Mouse (Mus musculus) kidney, embryonic 14.5 days (tissue): ENCODE results near the gene Tbx10. TPM values are rescaled to one million over a fixed set of nuclear protein-coding genes. Genes with fewer than 3 reads are reported as not detected.
"Not testable (repeated sequence)": the region's sequence is repeated elsewhere in the genome, so short reads cannot be mapped to it uniquely, and the experiment has no call there.

Experiments
- ATAC-seq: fragments of 200-750 bp; cut with Nextera tagmentation; 2 replicates; pipeline ENCODE4 v1.8.0; 2017; ENCODE audit warnings: moderate number of reproducible peaks, mild to moderate bottlenecking, moderate TSS enrichment, moderate library complexity; ENCODE audit not compliant: low FRiP score, low TSS enrichment
- H3K27ac ChIP-seq: fragments of 300-500 bp; sonication (generic); 2 replicates; pipeline ENCODE4 v1.5.1; 2014; ENCODE audit warnings: low read depth, mild to moderate bottlenecking, low read length, moderate library complexity, mixed read lengths
- H3K27me3 ChIP-seq: fragments of 300-500 bp; sonication (generic); 2 replicates; pipeline ENCODE4 v1.6.1; 2014; ENCODE audit warnings: mild to moderate bottlenecking, low read length; ENCODE audit not compliant: control insufficient read depth, insufficient read depth
- H3K36me3 ChIP-seq: fragments of 300-500 bp; sonication (generic); 2 replicates; pipeline ENCODE4 v1.6.1; 2014; ENCODE audit warnings: low read length, mixed read lengths; ENCODE audit not compliant: control insufficient read depth, insufficient read depth
- H3K4me1 ChIP-seq: fragments of 300-500 bp; sonication (generic); 2 replicates; pipeline ENCODE4 v1.6.1; 2014; ENCODE audit warnings: low read length, mixed read lengths; ENCODE audit not compliant: control insufficient read depth, insufficient read depth
- H3K4me2 ChIP-seq: fragments of 300-500 bp; sonication (generic); replicated peaks from 2 replicates; pipeline ENCODE4 v1.6.1; 2014; ENCODE audit warnings: low read depth, mild to moderate bottlenecking, low read length
- H3K4me3 ChIP-seq: fragments of 300-500 bp; sonication (generic); 2 replicates; pipeline ENCODE4 v1.5.1; 2014; ENCODE audit warnings: mild to moderate bottlenecking, low read length
- H3K9ac ChIP-seq: fragments of 300-500 bp; sonication (generic); 2 replicates; pipeline ENCODE4 v1.6.1; 2014; ENCODE audit warnings: low read depth, mild to moderate bottlenecking, low read length, moderate library complexity
- H3K9me3 ChIP-seq: fragments of 300-500 bp; sonication (generic); 2 replicates; pipeline ENCODE4 v1.6.1; 2016; ENCODE audit warnings: low read length; ENCODE audit not compliant: control insufficient read depth
- WGBS: fragments of 180-500 bp; shearing (Covaris S2); extraction: QIAGEN DNeasy Blood & Tissue Kit; methylation state at CpG from one replicate; pipeline ENCODE4 v1.1.7; 2014; 5-methylcytosine and 5-hydroxymethylcytosine counted together
- polyA plus RNA-seq: library from polyadenylated mRNA; unstranded; fragments of >200 nt; fragmentation: Nextera tagmentation; extraction: Ambion mirVana; gene quantifications from 2 replicates; pipeline ENCODE4 v1.2.1, GENCODE M21; 2014

The Tbx10 gene
- polyA plus RNA-seq, 1 experiment from 2014 or later = 1.1 TPM

DNA sequence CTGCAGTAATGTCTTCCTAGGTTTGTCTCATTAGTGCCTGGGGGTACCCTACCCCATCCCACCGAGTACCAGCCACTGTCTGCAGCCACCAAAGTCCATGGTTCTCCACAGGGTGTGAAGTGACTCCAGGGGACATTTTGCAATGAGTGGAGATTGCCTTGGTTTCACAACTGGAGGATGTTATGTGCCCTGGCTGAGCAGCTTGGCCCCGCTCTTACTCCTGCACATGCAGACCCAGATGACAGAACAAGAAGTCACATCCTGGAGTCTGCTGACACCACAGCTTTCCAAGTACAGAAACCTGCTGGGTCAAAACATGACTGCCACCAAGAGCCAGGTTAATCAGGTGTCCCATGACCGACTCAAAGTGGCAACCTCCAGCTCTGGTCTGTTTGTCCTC, 37.5 kb upstream of the Tbx10 start:
- ATAC-seq = no peak
- no peak overlapping the region for H3K4me3 ChIP-seq
- no peaks in the 10 kb centered on the region for H3K36me3 ChIP-seq

DNA sequence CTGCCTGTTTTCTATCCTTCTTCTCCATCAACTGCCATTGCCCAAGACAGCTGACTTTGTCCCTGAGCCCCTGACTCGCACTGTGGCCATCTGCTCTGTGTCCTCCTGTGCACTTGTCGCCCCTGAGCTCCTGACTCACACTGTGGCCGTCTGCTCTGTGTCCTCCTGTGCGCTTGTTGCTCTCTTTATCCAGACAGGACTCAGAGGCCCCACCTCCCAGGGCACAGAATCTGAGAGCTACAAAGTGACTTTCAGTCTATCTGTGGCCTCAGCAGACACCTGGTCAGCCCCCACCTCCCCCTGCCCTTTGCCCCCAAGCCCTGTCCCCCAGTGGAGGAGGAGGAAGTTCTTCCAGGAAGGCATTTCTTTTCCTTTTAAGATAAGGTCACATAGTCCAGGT, 36.7 kb upstream of the Tbx10 start:
- no peaks in the 10 kb centered on the region for H3K4me1 ChIP-seq
- WGBS = 37% methylated on average over 4 of the region's 4 CpGs
- H3K27me3 ChIP-seq = no peaks in the 10 kb centered on the region
- no peaks in the 10 kb centered on the region for H3K36me3 ChIP-seq
- H3K9me3 ChIP-seq = no peaks in the 10 kb centered on the region
- H3K4me3 ChIP-seq = no peak overlapping the region
- no peak overlapping the region for H3K27ac ChIP-seq
- no peak overlapping the region for H3K4me2 ChIP-seq
- ATAC-seq = no peak
- no peak overlapping the region for H3K9ac ChIP-seq

More for the DNA sequence above, 37.5 kb upstream of the Tbx10 start:
- Histone ChIP-seq H3K4me2 (no peak overlapping the region), H3K4me1 (no peaks in the 10 kb centered on the region), H3K27me3 (no peaks in the 10 kb centered on the region), H3K27ac (no peak overlapping the region), H3K9me3 (no peaks in the 10 kb centered on the region), H3K9ac (no peak overlapping the region)
- WGBS = 61% methylated on average over 3 of the region's 3 CpGs

- H3K36me3 ChIP-seq, H3K9me3 ChIP-seq, H3K4me3 ChIP-seq, H3K9ac ChIP-seq, H3K27ac ChIP-seq, H3K4me2 ChIP-seq, H3K4me1 ChIP-seq, ATAC-seq, H3K27me3 ChIP-seq: not testable (repeated sequence)
- 72% methylated on average over 5 of the region's 5 CpGs for WGBS
These were observed 35.1 kb upstream of the Tbx10 start for GRCm38 (mm10) chr19:3957296-3958036.

DNA sequence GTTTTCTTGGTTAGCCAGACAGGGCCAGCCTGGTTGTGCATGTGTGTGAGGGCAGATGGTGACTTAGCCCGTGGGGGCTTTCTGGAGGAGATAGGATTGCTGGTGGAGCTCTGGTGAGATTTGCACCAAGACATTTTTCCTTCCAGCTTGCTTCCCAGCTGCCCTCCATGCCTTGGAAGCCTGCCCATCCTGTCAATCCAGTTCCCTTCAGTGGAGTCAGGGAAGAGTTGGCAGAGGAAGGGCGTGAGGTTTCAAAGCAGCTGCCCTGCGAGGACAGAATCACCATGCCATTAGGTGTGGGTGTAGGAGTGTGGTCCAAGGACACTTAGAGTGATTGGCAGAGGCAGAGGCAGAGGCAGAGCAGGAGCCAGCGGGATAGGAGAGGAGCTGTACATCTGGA, 34.1 kb upstream of the Tbx10 start, which contains the start of gene Aldh3b3:
Aldh3b3 (plus strand) TSS at position 176 of the 400 bp plus-strand sequence.
- Histone ChIP-seq H3K27ac (no peak within 1 kb of the TSS), H3K9me3 (no peaks in the 10 kb centered on the region), H3K27me3 (no peaks in the 10 kb centered on the region), H3K9ac (no peak within 1 kb of the TSS), H3K4me1 (no peaks in the 10 kb centered on the region), H3K4me3 (no peak within 1 kb of the TSS), H3K4me2 (no peak within 1 kb of the TSS), H3K36me3 (no peaks in the 10 kb centered on the region)
- 74% methylated on average over 4 of the region's 4 CpGs for WGBS
- ATAC-seq = no peak

GRCm38 (mm10) chr19:3959030-3959429, 33.5 kb upstream of the Tbx10 start:
- H3K27me3 ChIP-seq = no peaks in the 10 kb centered on the region
- no peaks in the 10 kb centered on the region for H3K4me1 ChIP-seq
- no peaks in the 10 kb centered on the region for H3K36me3 ChIP-seq
- H3K4me2 ChIP-seq = no peak overlapping the region
- no peak for ATAC-seq
- H3K27ac ChIP-seq = no peak overlapping the region
- H3K4me3 ChIP-seq = no peak overlapping the region
- no peak overlapping the region for H3K9ac ChIP-seq
- H3K9me3 ChIP-seq = no peaks in the 10 kb centered on the region

DNA sequence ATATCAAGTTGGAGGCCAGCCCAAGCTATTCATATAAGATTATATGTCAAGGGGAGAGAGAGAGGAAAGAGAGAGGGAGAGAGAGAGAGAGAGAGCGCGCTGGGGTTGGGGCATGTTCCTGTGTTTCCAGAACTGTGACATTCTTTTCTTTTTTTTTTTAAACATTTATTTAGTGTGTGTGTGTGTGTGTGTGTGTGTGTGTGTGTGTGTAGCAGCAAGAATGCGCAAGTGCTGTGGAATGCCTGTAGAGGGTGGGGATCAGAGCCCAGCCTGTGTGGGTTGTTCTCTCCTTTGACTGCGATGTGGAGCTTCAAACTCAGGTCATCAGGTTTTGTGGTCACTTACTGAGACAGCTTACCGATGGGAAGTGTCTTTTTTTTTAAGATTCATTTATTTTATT, 32.3 kb upstream of the Tbx10 start:
- no peaks in the 10 kb centered on the region for H3K9me3 ChIP-seq

DNA sequence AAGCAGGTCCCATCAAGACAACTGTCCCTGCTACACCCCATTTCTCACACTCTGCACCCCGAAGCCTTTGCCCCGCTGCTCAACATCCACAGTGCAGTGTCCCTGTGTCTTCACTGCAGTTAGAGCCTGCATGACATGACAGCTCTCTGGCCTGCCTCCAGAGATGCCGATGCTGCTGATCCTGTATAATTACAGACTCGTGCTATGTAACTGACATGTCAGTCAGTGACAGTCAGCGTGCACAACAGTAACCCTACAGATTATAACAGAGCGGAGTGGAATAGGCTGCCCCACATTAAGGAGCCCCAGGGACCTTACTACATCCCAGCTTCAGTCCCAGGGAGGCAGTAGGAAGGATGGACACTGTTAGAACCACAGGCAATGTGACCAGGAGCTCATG, 30.7 kb upstream of the Tbx10 start:
- H3K9me3 ChIP-seq, H3K4me3 ChIP-seq, H3K9ac ChIP-seq, H3K27ac ChIP-seq, H3K27me3 ChIP-seq, H3K36me3 ChIP-seq, ATAC-seq, H3K4me1 ChIP-seq, H3K4me2 ChIP-seq: not testable (repeated sequence)
- 90% methylated on average over 6 of the region's 6 CpGs for WGBS

More for the DNA sequence above, 32.3 kb upstream of the Tbx10 start:
- no peak overlapping the region for H3K4me3 ChIP-seq
- no peak overlapping the region for H3K4me2 ChIP-seq
- 86% methylated on average over 5 of the region's 5 CpGs for WGBS
- ATAC-seq = no peak
- no peak overlapping the region for H3K9ac ChIP-seq
- H3K4me1 ChIP-seq = no peaks in the 10 kb centered on the region
- H3K27ac ChIP-seq = no peak overlapping the region
- no peaks in the 10 kb centered on the region for H3K27me3 ChIP-seq
- no peaks in the 10 kb centered on the region for H3K36me3 ChIP-seq

DNA sequence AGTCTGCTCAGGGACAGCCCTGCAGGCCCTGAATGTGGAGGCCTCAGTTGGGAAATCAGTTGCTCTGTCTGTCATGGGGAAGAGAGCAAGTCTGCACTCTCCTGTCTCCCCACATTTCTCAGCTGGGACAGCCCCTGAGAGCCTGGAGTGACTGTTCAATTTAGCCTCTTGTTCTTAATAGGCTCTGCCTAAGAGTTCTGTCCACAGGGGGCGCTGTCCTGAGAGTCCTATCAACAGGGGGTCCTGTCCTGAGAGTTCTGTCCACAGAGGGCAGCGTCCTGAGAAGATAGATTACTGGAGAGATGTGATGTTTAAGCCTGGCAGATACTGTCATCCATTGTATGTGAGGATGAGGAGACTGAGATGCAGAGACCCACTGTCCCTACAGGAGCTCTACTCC, 30.1 kb upstream of the Tbx10 start:
- no peaks in the 10 kb centered on the region for H3K9me3 ChIP-seq
- WGBS = 22% methylated on average over 2 of the region's 2 CpGs
- no peak overlapping the region for H3K9ac ChIP-seq
- H3K4me2 ChIP-seq = no peak overlapping the region
- H3K4me3 ChIP-seq = no peak overlapping the region
- no peaks in the 10 kb centered on the region for H3K4me1 ChIP-seq
- no peaks in the 10 kb centered on the region for H3K36me3 ChIP-seq
- no peaks in the 10 kb centered on the region for H3K27me3 ChIP-seq
- ATAC-seq = no peak
- H3K27ac ChIP-seq = no peak overlapping the region

GRCm38 (mm10) chr19:3964030-3964429, 28.5 kb upstream of the Tbx10 start:
- Histone ChIP-seq H3K4me2 (no peak overlapping the region), H3K27me3 (no peaks in the 10 kb centered on the region), H3K9ac (no peak overlapping the region), H3K27ac (no peak overlapping the region), H3K9me3 (no peaks in the 10 kb centered on the region), H3K4me1 (no peaks in the 10 kb centered on the region), H3K4me3 (no peak overlapping the region), H3K36me3 (no peaks in the 10 kb centered on the region)
- ATAC-seq = no peak
- WGBS = 64% methylated on average over 4 of the region's 4 CpGs
